Mouse (Mus musculus) T-helper 2 cell (primary cell): ENCODE data around the gene Tmem274.

Experiments
- in situ Hi-C: fragments of 300-600 bp; cut with MboI, MseI; formaldehyde crosslinking; loops from one replicate; pipeline ENCODE4 v1.15.1; 2025; ENCODE audit warnings: high pct_unique_total_duplicates

Tmem274 gene

DNA sequence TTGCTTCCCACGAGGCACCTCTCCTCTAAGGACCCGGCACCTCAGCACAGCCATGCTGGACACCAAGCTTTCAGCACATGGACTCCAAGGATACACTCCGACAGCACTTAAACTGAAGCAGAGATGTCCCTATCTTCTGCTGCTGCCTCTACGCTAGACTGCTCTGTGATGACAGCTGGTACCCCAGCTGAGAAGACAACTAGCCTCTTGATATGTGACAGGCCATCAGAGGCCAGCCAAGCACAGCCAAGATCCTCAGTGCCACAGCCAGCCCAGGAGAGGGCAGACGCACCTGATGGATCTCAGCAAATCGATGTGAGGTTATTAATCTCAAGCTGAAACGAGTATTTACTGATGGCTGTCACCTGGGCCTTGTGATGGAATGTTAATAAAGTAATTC lies 2.1 kb upstream of the Tmem274 start:
- in situ Hi-C loops, result loop anchor here (10.0 kb wide), 1 partner anchor 570 kb away; no protein-coding TSS in a partner anchor

GRCm38 (mm10) chr4:149484566-149484965 lies 7.4 kb downstream of the Tmem274 start:
- in situ Hi-C loops, result no loop called here

DNA sequence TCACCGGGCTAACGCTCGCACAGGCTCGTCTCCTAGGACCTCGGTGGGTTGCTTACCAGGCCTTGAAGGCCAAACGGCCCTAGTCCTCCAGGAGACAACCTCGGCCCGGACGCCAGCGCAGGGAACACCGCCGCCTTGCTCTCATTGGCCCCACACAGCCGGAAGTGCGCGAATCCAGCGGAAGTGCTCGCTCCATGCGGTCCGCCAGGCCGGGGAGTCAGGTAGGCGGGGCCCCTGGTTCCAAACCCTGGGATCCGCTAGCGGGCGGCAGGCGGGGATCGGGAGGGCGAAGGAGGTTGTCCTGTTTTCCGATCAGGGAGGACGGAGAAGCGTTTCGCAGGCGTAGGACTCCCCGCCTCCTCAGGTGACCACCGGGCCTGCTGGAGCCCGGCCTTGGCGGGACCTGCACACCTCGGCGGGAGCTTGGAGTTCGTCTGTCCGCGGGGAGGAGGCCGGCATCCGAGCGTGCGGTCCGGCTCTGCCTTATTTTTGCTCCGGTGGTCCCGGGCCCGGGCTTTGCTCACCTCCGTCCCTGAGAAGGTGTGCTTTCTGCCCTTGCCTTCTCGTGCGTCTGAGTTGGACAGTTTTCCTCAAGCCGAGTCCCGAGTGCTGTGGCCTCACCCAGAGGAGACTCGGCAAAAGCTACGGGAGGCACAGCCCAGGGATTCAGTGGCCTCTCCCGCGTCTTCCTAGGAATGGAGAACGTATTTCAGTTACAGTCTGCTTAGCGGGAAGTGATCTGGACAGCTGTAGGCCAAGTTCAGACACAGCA lies 8.1 kb downstream of the Tmem274 start, which contains the start of the genes Nmnat1 and Lzic:
TSS of gene Nmnat1 (minus strand) at position 150 of the 772 bp plus-strand sequence.
TSS of gene Lzic (plus strand) at position 177 of the 772 bp plus-strand sequence.
- in situ Hi-C loops, result no loop called here

DNA sequence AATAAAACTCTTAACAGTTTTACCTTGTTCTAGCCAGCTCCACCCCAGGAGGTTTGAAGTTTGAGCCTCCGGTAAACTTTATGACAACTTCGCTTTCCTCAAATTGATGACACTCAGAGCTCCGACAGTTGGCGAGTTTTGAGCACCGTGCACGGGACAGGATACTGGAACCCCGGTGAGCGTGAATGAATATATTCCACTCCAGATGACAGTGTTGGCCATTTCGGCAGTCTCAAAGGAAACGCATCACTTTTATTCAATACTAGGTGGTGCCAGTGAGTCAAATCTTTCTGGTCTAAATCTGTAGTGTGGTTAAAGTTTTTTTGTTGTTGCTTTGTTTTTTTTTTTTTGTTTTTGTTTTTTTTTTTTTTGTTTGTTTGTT lies 8.6 kb downstream of the Tmem274 start:
- in situ Hi-C loops, result no loop called here

- in situ Hi-C loops, result no loop called here
Observed at GRCm38 (mm10) chr4:149487729-149488128, 10.6 kb downstream of the Tmem274 start.

GRCm38 (mm10) chr4:149489415-149490240 lies 12.4 kb downstream of the Tmem274 start:
- in situ Hi-C loops, result no loop called here

- in situ Hi-C loops, result no loop called here
Observed at GRCm38 (mm10) chr4:149491151-149491550, 14.0 kb downstream of the Tmem274 start.

DNA sequence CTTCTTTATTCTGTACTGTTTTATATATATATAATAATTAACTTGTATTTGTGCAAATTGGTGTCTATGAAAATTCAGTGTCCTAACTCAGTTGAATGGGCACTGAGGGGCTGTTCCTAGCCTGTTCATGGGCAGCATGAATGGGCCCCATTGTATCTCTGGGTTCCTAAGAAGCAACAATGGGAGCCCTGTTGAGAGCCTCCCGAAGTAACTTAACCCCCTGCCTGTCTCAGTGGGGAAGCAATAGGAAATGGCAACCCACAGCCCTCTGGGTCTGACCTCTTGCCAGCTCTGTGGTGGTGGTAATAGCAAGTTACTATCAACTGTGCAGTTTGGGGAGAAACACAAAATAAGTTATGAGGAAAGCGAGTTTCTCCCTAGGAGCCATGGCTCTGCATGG lies 19.4 kb downstream of the Tmem274 start:
- in situ Hi-C loops, result no loop called here

DNA sequence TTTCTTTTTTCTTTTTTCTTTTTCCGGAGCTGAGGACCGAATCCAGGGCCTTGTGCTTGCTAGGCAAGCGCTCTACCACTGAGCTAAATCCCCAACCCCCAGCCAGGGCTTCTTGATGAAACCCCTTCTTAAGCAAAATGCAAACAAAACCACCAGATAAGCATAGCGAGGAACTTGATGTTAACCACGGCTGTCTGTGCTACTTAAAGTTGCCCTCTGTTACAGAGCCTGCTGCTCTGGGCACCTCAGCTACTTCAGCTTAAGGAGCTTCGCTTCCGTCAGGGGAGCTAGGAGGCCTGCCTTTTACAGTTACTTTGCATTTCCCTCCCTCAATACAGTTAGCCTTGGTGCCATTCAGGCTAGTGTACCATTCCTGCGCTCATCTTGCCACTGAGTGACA lies 21.7 kb downstream of the Tmem274 start:
- in situ Hi-C loops, result no loop called here

- in situ Hi-C loops, result no loop called here
Observed at GRCm38 (mm10) chr4:149499790-149500189, 22.6 kb downstream of the Tmem274 start.

DNA sequence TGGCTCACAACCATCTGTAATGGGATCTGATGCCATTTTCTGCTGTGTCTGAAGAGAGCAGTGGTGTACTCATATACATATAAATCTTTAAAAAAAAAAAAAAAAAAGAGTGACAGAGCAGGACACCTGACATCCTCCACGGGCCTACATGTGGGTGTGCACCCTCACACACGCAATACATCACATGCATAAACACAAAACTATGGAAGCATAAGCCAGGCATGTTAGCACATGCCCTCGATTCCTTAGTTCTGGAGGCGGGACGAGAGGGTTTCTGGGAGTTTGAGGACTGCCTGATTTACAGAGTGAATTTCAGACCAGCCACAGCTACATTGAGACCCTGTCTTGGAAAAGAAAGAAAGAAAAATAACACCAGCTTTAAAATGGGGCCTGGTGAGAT lies 27.2 kb downstream of the Tmem274 start:
- in situ Hi-C loops, result no loop called here

- in situ Hi-C loops, result no loop called here
Observed at GRCm38 (mm10) chr4:149504858-149505257, 27.7 kb downstream of the Tmem274 start.

GRCm38 (mm10) chr4:149505261-149505967 lies 28.2 kb downstream of the Tmem274 start:
- in situ Hi-C loops, result no loop called here

DNA sequence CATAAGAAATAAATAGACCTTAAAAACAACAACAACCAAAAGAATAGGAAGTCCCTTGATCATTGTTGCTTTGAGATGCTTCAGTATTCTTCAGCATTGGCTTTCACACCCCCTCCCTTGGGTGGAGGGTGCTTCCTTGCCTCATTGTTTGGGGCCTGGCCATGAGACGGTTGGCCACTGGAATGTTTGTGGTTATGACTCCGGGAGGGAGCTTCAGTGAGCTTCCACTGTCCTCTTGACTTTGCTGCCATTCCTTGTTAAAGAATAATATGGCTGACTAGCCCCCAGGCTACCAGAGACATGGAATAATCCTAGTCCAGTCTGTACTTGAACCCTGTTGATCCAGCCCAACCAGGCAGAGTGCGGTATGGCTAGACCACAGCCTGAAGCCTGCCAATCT lies 29.7 kb downstream of the Tmem274 start:
- in situ Hi-C loops, result no loop called here

DNA sequence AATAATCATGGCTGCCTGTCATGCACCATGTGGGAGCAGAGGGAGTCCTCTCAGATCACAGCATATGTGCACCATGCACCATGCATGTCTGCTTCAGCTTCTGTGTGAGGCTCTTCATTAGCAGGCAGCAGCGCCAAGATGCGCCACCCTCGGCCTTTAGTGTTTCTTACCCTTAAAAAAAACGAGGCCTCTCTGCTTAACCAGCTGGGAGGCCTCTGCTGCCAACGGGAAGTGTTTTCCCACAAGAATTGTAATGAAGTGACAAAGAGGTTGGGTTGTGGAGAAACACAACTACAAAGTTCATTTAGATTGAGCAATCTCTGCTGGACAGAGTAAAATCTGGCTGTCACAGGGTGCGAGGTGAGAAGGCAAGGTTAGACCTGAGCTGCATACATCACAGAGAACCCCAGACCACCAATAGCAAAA lies 34.1 kb downstream of the Tmem274 start:
- in situ Hi-C loops, result no loop called here

- in situ Hi-C loops, result no loop called here
Observed at GRCm38 (mm10) chr4:149512072-149512471, 34.9 kb downstream of the Tmem274 start.

DNA sequence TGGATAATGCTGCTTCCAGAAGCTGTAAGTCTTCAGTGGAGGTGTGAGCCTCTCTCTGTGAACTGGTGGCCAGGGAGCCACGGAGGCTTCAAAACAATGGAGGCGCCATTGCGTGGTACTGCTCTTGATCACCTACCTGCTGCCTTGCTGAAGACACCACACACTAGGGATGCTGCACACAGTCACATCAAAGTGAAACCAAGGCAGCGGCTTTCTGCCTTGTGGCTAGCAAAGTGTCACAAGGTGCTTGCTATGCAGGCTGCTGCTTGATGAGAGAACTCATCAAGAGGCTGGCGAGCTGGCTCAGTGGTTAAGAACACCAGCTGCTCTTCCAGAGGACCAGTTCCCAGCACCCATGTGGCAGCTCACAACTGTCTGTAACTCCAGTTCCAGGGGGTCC lies 38.5 kb downstream of the Tmem274 start:
- in situ Hi-C loops, result no loop called here

DNA sequence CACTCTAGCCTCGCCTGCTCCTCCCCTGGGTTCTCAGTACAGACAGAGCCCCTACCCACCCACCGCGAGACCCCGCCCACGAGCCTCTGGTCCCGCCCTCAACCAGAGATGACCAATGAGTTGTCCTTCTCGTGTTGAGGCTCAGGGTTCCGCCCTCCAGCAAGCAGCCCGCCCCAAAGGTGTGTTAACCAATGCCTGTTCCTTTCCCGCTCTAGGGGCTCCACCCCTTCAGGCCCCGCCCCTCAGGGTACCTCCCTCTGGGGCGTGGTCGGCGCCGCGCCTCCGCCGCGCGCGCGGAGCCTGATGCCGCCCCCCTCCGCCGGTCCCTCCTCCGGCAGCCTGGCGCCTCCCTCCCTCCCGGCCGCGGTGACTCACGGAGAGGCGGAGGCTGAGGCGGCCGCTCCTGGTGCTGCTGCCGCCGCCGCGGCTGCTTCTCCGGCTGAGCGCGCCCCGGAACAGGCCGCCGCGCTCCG lies 40.7 kb downstream of the Tmem274 start, which contains the start of gene Ctnnbip1:
TSS of gene Ctnnbip1 (plus strand) at position 369 of the 473 bp plus-strand sequence.
- in situ Hi-C loops, result no loop called here

DNA sequence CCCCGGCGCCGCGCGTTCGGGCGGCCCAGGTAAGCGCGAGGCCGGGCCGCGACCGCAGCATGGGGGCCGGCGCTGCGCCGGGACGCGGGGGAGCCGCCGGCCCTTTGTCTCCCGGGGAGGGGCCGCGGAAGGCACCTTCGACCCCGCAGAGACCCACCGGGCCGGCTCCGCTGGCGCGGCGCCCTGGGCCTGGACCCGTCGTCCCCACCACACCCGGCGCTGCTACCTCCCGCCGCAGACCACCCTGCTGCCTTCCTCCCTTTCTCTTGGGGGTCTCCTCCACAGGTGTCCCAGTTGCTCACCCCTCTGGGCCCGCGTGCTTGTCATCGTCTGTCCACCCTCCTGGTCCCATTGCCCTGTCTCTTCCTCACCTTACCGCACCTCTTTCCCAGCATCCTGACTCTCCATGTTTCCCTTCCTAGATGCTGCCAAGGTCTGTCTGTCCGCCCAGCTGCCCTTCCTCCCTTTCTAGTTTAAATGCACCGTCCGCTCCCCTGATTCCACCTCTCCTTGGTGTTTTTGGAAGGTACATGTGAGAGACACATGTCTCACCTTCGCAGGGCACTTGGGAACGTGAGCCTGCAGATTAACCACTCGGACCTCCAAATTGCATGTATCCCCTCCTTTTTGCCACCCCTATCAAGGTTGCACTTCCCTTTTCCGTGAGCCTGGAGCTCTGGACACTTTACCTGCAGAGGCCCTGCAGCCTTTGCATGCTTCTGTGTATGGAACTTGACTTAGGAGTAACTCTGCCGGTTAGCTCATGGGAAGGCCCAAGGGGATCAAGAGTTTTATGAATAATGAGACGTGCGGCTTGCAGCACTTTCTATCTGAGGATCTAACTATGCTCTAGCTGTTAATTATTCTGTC lies 41.4 kb downstream of the Tmem274 start:
- in situ Hi-C loops, result no loop called here

DNA sequence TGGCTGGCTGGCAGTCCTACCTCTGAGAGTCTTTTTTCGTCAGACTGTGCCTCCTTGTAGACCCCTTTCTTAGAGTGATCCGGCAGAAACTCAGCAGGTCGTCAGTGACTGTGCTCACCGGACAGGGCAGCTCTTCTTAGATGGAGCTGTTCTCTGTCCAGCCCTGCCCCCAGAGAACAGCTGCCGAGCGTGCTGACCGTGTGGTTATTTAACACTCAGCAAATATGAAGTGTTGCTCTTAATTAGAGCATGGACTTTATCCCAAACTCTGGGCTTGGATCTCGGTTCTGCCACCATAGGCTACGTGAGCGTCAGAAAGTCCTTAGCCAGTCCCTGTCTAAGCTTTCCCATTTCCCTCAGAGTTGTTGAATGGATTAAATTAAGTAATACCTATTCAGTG lies 44.1 kb downstream of the Tmem274 start:
- in situ Hi-C loops, result no loop called here

- in situ Hi-C loops, result no loop called here
Observed at GRCm38 (mm10) chr4:149523961-149524360, 46.8 kb downstream of the Tmem274 start.
